Mouse (Mus musculus): ENCODE data around the gene Wdr48. TPM values are rescaled to one million over a fixed set of nuclear protein-coding genes. Genes with fewer than 3 reads are reported as not detected.

Gene Wdr48
- polyA plus RNA-seq, 1 experiment from 2014 or later: 38.7 TPM

DNA sequence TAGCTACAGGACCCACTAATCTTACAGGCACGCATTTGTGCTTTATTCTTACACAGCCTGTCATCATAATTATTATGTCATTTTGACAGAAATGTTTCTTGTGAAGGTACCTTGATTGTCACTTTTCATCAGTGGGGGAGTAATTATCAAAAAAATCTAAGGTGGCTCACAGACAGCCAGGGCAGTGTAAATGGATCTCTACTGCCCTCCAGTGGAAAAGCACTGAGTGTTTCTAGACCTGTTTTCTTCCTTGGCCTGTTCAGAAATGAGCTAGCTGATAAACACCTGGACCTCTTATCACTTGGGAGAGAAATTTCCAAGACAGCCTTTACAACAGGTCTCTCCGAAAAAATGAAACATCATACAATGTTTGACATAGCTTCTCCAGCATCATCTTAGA is 4.0 kb upstream of the Wdr48 start:
- POLR2A ChIA-PET: no interaction called here
- no peaks in the 10 kb centered on the region for H3K27me3 ChIP-seq
- DNase-seq (ENCODE audit: low read depth, low spot score): no peak

GRCm38 (mm10) chr9:119893881-119894280 is 797 bp upstream of the Wdr48 start:
- ChIA-PET POLR2A (no interaction called here), CTCF (no interaction called here)
- ATAC-seq (no peak), DNase-seq (ENCODE audit: low read depth, low spot score) (no peak)
- no peaks in the 10 kb centered on the region for H3K27me3 ChIP-seq
- no peak for TF ChIP-seq CTCF (IDR thresholded peaks at IDR 0.05)
- in situ Hi-C loops (cut with MboI; ENCODE audit: low pct_unique_long_range_greater_than_20kb): loop anchor here (10.0 to 25.0 kb wide), 2 partner anchors 232 to 429 kb away; no protein-coding TSS in a partner anchor

More for the DNA sequence above, 4.0 kb upstream of the Wdr48 start:
- in situ Hi-C loops (cut with MboI; ENCODE audit: low pct_unique_long_range_greater_than_20kb): loop anchor here (10.0 to 25.0 kb wide), 2 partner anchors 228 to 426 kb away; no protein-coding TSS in a partner anchor
- TF ChIP-seq CTCF (IDR thresholded peaks at IDR 0.05): peak; percentile 85
- ATAC-seq: no peak
- CTCF ChIA-PET: interaction anchor here (0.6 to 1.6 kb wide), 8 partner anchors 9 to 420 kb away, joined by 3 to 9 read pairs (median 4); no protein-coding TSS in a partner anchor

DNA sequence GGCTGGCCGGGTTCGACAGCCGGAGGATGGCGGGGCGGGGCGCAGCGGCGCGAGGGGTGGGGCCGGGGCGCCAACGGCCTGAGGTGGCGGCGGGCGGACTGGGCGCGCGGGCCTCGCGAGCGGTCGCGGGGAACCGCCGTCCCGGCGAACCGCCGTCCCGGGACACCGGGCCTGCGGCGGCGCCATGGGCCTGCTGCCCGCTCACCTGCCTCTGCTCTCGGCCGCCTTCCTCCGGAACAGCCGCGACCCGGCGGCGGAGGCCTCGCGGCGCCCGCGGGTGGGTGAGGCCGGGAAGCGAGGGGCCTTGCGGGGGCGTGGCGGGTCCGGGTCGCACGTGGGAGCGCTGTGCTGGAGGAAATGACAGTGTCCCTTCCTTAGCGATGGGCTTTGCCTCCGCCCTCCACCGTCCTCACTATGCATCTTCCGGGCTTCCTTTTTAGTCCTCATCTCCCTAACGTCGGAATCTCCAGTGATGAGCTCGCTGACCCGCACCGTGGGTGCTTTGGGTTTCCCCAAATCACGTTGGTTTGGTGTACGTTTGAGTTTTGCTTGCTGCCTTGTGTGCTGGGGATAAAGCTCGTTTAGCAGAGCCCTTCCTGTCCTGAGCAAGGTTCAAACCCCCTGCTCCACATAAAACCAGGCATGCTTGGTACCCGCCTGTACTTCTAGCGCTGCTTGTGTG is 503 bp downstream of the Wdr48 start:
- in situ Hi-C loops (cut with MboI; ENCODE audit: low pct_unique_long_range_greater_than_20kb): loop anchor here (10.0 to 25.0 kb wide), 2 partner anchors 233 to 430 kb away; no protein-coding TSS in a partner anchor
- DNase-seq (ENCODE audit: low read depth, low spot score) (no peak), ATAC-seq (peak; percentile 77)
- ChIA-PET CTCF (no interaction called here), POLR2A (interaction anchor here (0.6 kb wide), 1 partner anchor 72 kb away, joined by 3 read pairs; no protein-coding TSS in a partner anchor)
- no peaks in the 10 kb centered on the region for H3K27me3 ChIP-seq
- no peak for TF ChIP-seq CTCF (IDR thresholded peaks at IDR 0.05)

- in situ Hi-C loops (cut with MboI; ENCODE audit: low pct_unique_long_range_greater_than_20kb): loop anchor here (10.0 to 25.0 kb wide), 2 partner anchors 237 to 435 kb away; no protein-coding TSS in a partner anchor
These were observed 4.8 kb downstream of the Wdr48 start for GRCm38 (mm10) chr9:119899446-119899845.

DNA sequence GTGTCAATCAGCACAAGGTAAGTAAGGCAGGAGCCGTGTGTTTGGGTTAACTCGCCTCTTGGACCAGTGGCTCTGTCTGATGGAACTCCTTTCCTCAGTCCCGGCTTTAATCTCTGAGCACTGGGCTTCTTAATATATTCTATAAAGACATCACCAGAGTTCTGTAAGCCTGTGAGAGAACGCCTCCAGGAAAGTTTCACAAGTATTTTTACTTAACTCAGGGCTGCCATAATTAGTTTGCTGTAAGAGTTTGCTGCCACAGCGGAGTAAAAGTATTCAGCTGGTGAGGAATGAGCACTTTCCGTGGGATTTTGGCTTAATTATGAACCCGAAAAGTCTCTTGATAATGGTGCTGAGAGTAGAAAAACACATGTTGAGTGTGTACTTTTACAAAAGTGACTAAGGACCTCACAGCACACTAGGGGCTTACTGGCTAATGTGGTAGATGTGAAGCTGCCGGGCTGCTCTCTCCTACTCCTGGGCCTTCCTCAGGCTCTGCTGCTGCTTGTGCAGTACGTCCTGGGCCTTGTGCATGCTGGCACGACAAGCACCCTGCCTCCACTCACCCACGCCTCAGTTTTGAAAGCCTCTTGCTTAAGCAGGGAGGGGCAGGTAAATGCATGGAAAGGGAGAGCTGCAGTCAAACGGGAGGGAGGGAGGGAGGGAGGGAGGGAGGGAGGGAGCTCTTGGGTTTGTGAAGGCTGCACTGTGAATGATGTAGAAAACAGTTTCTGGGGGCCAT is 7.9 kb downstream of the Wdr48 start:
- ATAC-seq (no peak), DNase-seq (ENCODE audit: low read depth, low spot score) (no peak)
- in situ Hi-C loops (cut with MboI; ENCODE audit: low pct_unique_long_range_greater_than_20kb): no loop called here
- ChIA-PET POLR2A (no interaction called here), CTCF (interaction anchor here (0.7 to 1.5 kb wide), 2 partner anchors 10 to 22 kb away, joined by 3 to 5 read pairs; no protein-coding TSS in a partner anchor)
- H3K27me3 ChIP-seq: no peaks in the 10 kb centered on the region
- no peak for TF ChIP-seq CTCF (IDR thresholded peaks at IDR 0.05)

More at GRCm38 (mm10) chr9:119899446-119899845, 4.8 kb downstream of the Wdr48 start:
- POLR2A ChIA-PET: interaction anchor here (1.1 kb wide), 1 partner anchor 28 kb away, joined by 6 read pairs; no protein-coding TSS in a partner anchor
- ATAC-seq: no peak
- DNase-seq (ENCODE audit: low read depth, low spot score): no peak
- CTCF ChIA-PET: interaction anchor here (1.8 kb wide), 1 partner anchor 10 kb away, joined by 4 read pairs; no protein-coding TSS in a partner anchor
- no peaks in the 10 kb centered on the region for H3K27me3 ChIP-seq
- TF ChIP-seq CTCF (IDR thresholded peaks at IDR 0.05): no peak

GRCm38 (mm10) chr9:119908708-119909107 is 14.0 kb downstream of the Wdr48 start:
- ATAC-seq: no peak
- no peaks in the 10 kb centered on the region for H3K27me3 ChIP-seq
- in situ Hi-C loops (cut with MboI; ENCODE audit: low pct_unique_long_range_greater_than_20kb): no loop called here
- DNase-seq (ENCODE audit: low read depth, low spot score): no peak
- POLR2A ChIA-PET: no interaction called here
- CTCF ChIA-PET: interaction anchor here (1.5 to 1.9 kb wide), 2 partner anchors 10 to 17 kb away, joined by 3 to 4 read pairs; no protein-coding TSS in a partner anchor
- TF ChIP-seq CTCF (IDR thresholded peaks at IDR 0.05): no peak

- ChIA-PET CTCF (interaction anchor here (1.9 kb wide), 1 partner anchor 11 kb away, joined by 4 read pairs; no protein-coding TSS in a partner anchor), POLR2A (no interaction called here)
- no peaks in the 10 kb centered on the region for H3K27me3 ChIP-seq
- no peak for TF ChIP-seq CTCF (IDR thresholded peaks at IDR 0.05)
- DNase-seq (ENCODE audit: low read depth, low spot score) (no peak), ATAC-seq (no peak)
- in situ Hi-C loops (cut with MboI; ENCODE audit: low pct_unique_long_range_greater_than_20kb): no loop called here
These were observed 15.3 kb downstream of the Wdr48 start for GRCm38 (mm10) chr9:119909931-119910330.

DNA sequence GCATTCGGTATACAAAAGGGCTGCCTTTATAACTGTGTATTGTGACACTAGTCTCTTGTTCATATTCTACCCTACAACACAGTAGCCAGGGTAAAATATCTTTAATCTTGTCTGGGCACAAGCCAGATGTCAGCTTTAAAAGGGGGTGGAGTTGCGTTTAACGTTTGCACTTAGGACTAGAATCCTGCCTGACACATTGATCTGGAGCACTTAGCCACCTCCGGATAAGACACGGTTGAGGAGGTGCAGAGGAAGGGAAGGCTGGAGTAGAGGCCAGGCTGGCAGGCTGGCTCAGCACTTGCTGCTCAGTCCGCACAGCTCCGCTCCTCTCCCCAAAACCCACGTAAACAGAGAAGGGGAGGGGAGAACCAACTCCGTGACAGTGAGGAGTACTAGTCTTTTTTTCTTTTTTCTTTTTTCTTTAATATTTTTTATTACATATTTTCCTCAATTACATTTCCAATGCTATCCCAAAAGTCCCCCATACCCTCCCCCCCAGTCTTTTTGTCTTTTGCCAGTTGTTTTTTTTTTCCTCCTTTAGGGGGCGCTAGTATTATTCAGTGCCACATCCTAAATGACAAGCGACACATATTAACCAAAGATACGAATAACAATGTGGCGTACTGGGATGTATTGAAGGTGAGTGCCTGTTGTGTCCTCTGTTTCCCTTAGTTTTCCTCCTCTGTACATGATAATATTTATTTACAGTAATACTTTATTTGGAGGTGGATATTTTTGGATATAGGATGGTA is 18.6 kb downstream of the Wdr48 start:
- no peaks in the 10 kb centered on the region for H3K27me3 ChIP-seq
- in situ Hi-C loops (cut with MboI; ENCODE audit: low pct_unique_long_range_greater_than_20kb): no loop called here
- ChIA-PET POLR2A (interaction anchor here (0.5 to 0.6 kb wide), 2 partner anchors 81 to 1431 kb away, joined by 3 read pairs; no protein-coding TSS in a partner anchor), CTCF (interaction anchor here (1.2 to 1.6 kb wide), 2 partner anchors 10 to 12 kb away, joined by 3 to 5 read pairs; no protein-coding TSS in a partner anchor)
- no peak for ATAC-seq
- no peak for DNase-seq (ENCODE audit: low read depth, low spot score)
- TF ChIP-seq CTCF (IDR thresholded peaks at IDR 0.05): no peak

DNA sequence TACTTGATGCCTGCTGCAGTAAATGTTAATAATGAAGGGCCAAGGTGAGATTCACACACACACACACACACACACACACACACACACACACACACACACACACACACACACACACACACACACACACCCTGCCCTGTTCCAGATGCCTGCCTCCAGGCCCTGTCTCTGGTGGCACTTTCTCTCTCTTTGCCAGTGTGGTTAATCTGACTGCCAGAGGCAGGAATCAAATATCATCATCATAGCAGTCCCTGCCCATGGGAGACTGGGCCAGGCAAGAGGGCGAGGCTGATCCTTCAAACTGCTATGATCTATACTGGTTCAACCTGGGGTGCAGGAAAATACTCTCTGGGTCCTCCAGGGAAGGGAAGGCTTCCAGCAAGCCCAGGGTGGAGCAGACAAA is 25.2 kb downstream of the Wdr48 start:
- in situ Hi-C loops (cut with MboI; ENCODE audit: low pct_unique_long_range_greater_than_20kb): no loop called here

DNA sequence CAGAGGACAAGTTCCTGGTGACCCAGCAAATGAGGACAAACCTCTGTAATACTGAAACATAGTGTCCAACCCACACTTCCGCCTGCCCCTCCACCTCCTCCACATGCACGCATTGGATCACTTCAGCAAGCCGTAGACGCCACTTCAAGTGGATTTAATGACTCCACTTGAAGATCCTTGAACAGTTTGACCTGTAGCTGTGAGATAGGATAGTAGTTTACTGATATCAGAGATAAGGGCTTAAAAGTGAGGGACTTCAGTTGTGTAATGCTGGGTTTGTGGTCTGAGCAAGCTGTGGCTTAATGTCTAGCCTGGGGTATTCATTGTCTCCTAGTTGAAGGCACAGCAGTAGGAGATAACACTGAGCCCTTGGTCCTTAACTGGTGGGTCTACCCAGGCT is 28.8 kb downstream of the Wdr48 start:
- ATAC-seq: no peak
- TF ChIP-seq CTCF (IDR thresholded peaks at IDR 0.05): no peak
- CTCF ChIA-PET: no interaction called here
- no peaks in the 10 kb centered on the region for H3K27me3 ChIP-seq
- POLR2A ChIA-PET: interaction anchor here (1.0 kb wide), 1 partner anchor 12 kb away, joined by 3 read pairs; no protein-coding TSS in a partner anchor
- no peak for DNase-seq (ENCODE audit: low read depth, low spot score)
- in situ Hi-C loops (cut with MboI; ENCODE audit: low pct_unique_long_range_greater_than_20kb): no loop called here

More for the DNA sequence above, 25.2 kb downstream of the Wdr48 start:
- TF ChIP-seq CTCF (IDR thresholded peaks at IDR 0.05): no peak
- CTCF ChIA-PET: no interaction called here
- POLR2A ChIA-PET: no interaction called here
- DNase-seq (ENCODE audit: low read depth, low spot score) (no peak), ATAC-seq (no peak)
- H3K27me3 ChIP-seq: no peaks in the 10 kb centered on the region

Measured in Patski (cell line).